Mouse (Mus musculus): ENCODE results near the gene Olfr266. TPM values are rescaled to one million over a fixed set of nuclear protein-coding genes. Genes with fewer than 3 reads are reported as not detected.

Olfr266 gene
- polyA plus RNA-seq, 2 experiments = not detected

- no peak for TF ChIP-seq POLR2A (IDR thresholded peaks at IDR 0.05; ENCODE audit: borderline replicate concordance, extremely low read depth, insufficient read depth, insufficient read length)
- no peaks in the 10 kb centered on the region for H3K9me3 ChIP-seq (ENCODE audit: control insufficient read depth, low read length)
- H3K4me1 ChIP-seq (ENCODE audit: control insufficient read depth, insufficient read depth, low read length) = no peaks in the 10 kb centered on the region
- H3K27ac ChIP-seq (replicated peaks; ENCODE audit: low read depth, low read length) = no peak overlapping the region
- no peak overlapping the region for H3K4me3 ChIP-seq (replicated peaks; ENCODE audit: low read length)
- H3K9ac ChIP-seq (ENCODE audit: low read depth, low read length, severe bottlenecking) = no peak overlapping the region
- WGBS = 80% methylated on average over 3 of the region's 3 CpGs
- H3K36me3 ChIP-seq (ENCODE audit: control insufficient read depth, insufficient read depth, low read length) = no peaks in the 10 kb centered on the region
- no peak for ATAC-seq (ENCODE audit: low FRiP score, low read depth)
- no peak overlapping the region for H3K4me2 ChIP-seq (replicated peaks; ENCODE audit: low read depth, low read length, severe bottlenecking)
- H3K27me3 ChIP-seq (ENCODE audit: control insufficient read depth, insufficient read depth, low read length) = no peaks in the 10 kb centered on the region
- no peak for DNase-seq (ENCODE audit: low spot score)
Measured at GRCm38 (mm10) chr3:106785130-106785529, 41.0 kb downstream of the Olfr266 start.

DNA sequence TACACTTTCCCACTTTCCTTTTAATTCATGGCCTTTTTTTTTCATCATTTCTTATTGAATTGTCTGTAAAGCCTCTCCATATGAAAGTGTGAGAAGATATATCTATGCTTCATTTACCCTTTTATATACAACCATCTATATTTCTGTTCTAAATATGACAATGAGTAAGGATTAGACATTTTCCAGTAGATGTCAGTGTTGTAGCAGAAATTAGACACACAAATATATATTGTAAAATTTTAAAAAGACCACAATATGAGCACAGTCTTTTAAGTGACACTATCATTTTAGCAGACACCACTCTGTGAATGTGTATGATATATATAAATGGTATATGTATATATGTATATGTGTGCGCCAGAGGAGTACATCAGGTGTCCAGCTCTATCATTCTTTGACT lies 54.3 kb downstream of the Olfr266 start:
- no peak for TF ChIP-seq POLR2A (IDR thresholded peaks at IDR 0.05; ENCODE audit: borderline replicate concordance, extremely low read depth, insufficient read depth, insufficient read length)

More for the DNA sequence above, 54.3 kb downstream of the Olfr266 start:
- WGBS = 80% methylated on average over 1 of the region's 1 CpGs
- DNase-seq (ENCODE audit: low spot score) (no peak), ATAC-seq (ENCODE audit: low FRiP score, low read depth) (no peak)
- Histone ChIP-seq H3K27ac (replicated peaks; ENCODE audit: low read depth, low read length) (no peak overlapping the region), H3K9ac (ENCODE audit: low read depth, low read length, severe bottlenecking) (no peak overlapping the region), H3K4me1 (ENCODE audit: control insufficient read depth, insufficient read depth, low read length) (no peaks in the 10 kb centered on the region), H3K4me3 (replicated peaks; ENCODE audit: low read length) (no peak overlapping the region), H3K9me3 (ENCODE audit: control insufficient read depth, low read length) (no peaks in the 10 kb centered on the region), H3K36me3 (ENCODE audit: control insufficient read depth, insufficient read depth, low read length) (no peaks in the 10 kb centered on the region), H3K4me2 (replicated peaks; ENCODE audit: low read depth, low read length, severe bottlenecking) (no peak overlapping the region), H3K27me3 (ENCODE audit: control insufficient read depth, insufficient read depth, low read length) (no peaks in the 10 kb centered on the region)

Other genes starting within 250 kb of the Olfr266 start
- gene Lrif1, start 141.3 kb downstream of the Olfr266 start, polyA plus RNA-seq (2012; rRNA removed) = 9.5 and 12.3 TPM in 2 replicates
- gene Lrif1, start 141.3 kb downstream of the Olfr266 start, polyA plus RNA-seq (2014; fragmentation: Nextera tagmentation; extraction: Ambion mirVana) = 15.3 and 15.6 TPM in 2 replicates
- gene Cd53, start 36.1 kb downstream of the Olfr266 start, polyA plus RNA-seq (2012; rRNA removed) = 7.2 and 7.4 TPM in 2 replicates
- gene Cd53, start 36.1 kb downstream of the Olfr266 start, polyA plus RNA-seq (2014; fragmentation: Nextera tagmentation; extraction: Ambion mirVana) = 13.0 and 14.1 TPM in 2 replicates
- gene Kcna3, start 209.9 kb upstream of the Olfr266 start, polyA plus RNA-seq (2012; rRNA removed) = 0.69 and 1.1 TPM in 2 replicates
- 1.0 and 1.1 TPM in 2 replicates for gene Kcna3, start 209.9 kb upstream of the Olfr266 start, polyA plus RNA-seq (2014; fragmentation: Nextera tagmentation; extraction: Ambion mirVana)